Mouse (Mus musculus) lung, postnatal 0 days (tissue): Measurements from ENCODE around the gene Slc2a3.
A peak's percentile ranks its signal among the peaks of the same experiment; 100 is the strongest.

ENCODE experiments used
- CTCF ChIP-seq: IDR thresholded peaks from 2 replicates; pipeline ENCODE4 v1.5.1; 2016; ENCODE audit warnings: antibody characterized with exemption, mild to moderate bottlenecking
- EP300 ChIP-seq: IDR thresholded peaks from 2 replicates; pipeline ENCODE4 v1.6.1; 2016; ENCODE audit warnings: antibody characterized with exemption, mild to moderate bottlenecking, control low read depth

- TF ChIP-seq CTCF (peak; percentile 84), EP300 (no peak)
Observed at GRCm38 (mm10) chr6:122739952-122740351, 61.5 kb downstream of the Slc2a3 start.
